Mouse (Mus musculus): ENCODE results near the gene Ppp1r16b.

DNA sequence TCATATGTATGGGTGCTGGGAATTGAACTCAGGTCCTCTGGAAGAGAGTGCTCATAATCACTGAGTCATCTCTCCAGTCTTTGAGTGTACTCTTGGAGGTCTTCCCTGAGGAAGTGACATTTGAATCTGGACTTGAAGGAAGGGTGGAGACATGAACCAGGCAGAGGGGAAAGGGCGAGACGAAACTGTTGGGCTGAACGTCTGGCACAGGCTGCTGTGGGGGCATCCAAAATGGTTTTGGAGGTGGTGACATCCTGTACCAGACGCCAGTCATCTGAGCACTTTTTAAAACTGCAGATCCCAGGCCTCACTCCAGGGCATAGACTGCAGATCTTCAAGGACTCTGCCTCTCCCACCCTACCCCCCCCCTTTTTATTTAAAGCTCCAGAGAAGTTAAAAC is 9.4 kb upstream of the Ppp1r16b start:
- TF ChIP-seq CTCF (IDR thresholded peaks at IDR 0.05; ENCODE audit: control insufficient read depth, insufficient read depth, insufficient read length): no peak
- TF ChIP-seq USF1 (IDR thresholded peaks at IDR 0.05; ENCODE audit: low read depth): no peak
- no peak for TF ChIP-seq MYOG (IDR thresholded peaks at IDR 0.05; ENCODE audit: control insufficient read depth, extremely low read depth, insufficient read length)
- no peak for TF ChIP-seq MAX (IDR thresholded peaks at IDR 0.05)
- TF ChIP-seq FOSL1 (IDR thresholded peaks at IDR 0.05; ENCODE audit: insufficient read depth, low read length, poor library complexity, severe bottlenecking): no peak

Measured in C2C12 (cell line).